Comparison of ENCODE assay signal across 16 mouse cellular contexts in genomic region chr15:103368179-103368940, GRCm38 (mm10). TPM values are rescaled to one million over a fixed set of nuclear protein-coding genes. Genes with fewer than 3 reads are reported as not detected.
DNase-seq lines count a peak whose midpoint lies in the region; ATAC-seq and TF ChIP-seq lines count a peak whose summit lies in the region.
"Had no signal": no experiment of that assay in that cellular context is flagged by ENCODE, and none has a peak within 500 bp of the region (broad histone marks: within the 10 kb centered on the region; RNA-seq: fewer than 3 reads in every experiment).

No protein-coding gene starts in this region.

- ATAC-seq in heart, postnatal 0 days (ENCODE audit: insufficient read depth, low read depth) = no peak
- no peak for ATAC-seq in stomach, embryonic 15.5 days (ENCODE audit: insufficient read depth, low FRiP score, low read depth)

- no peak for TF ChIP-seq CTCF in left cerebral cortex, adult 2 months (IDR thresholded peaks at IDR 0.05)
- no peak for TF ChIP-seq CTCF in heart, postnatal 0 days (IDR thresholded peaks at IDR 0.05; ENCODE audit: low read depth)

- H3K27me3 ChIP-seq in heart, postnatal 0 days (ENCODE audit: control insufficient read depth, insufficient read depth, low read length) = no peaks in the 10 kb centered on the region
- no peaks in the 10 kb centered on the region for H3K27me3 ChIP-seq in stomach, embryonic 15.5 days (replicated peaks)
- H3K27me3 ChIP-seq: embryonic facial prominence, embryonic 13.5 days had no signal

- no peaks in the 10 kb centered on the region for H3K9me3 ChIP-seq in heart, postnatal 0 days (replicated peaks; ENCODE audit: control insufficient read depth, low read length)
- H3K9me3 ChIP-seq in stomach, embryonic 15.5 days = no peaks in the 10 kb centered on the region
- H3K9me3 ChIP-seq: embryonic facial prominence, embryonic 13.5 days; hindbrain, embryonic 15.5 days; midbrain, embryonic 10.5 days; neural tube, embryonic 12.5 days had no signal

- DNase-seq in heart, adult 11 months = peak; percentile 98
- DNase-seq in heart, postnatal 4 days = no peak
- DNase-seq in left cerebral cortex, adult 2 months (ENCODE audit: extremely low spot score in 1 of 2, low spot score in 2 of 2) = no peak
- no peak for DNase-seq in left cerebral cortex, adult 18-20 months (ENCODE audit: low spot score in 2 of 2)
- DNase-seq in heart, postnatal 0 days (ENCODE audit: low spot score) = peak; percentile 15
- no peak for DNase-seq in testis, postnatal 14 days (ENCODE audit: low spot score)
- DNase-seq in kidney, adult 9 months = no peak
- DNase-seq: cerebellum, adult 9-10 months; kidney, postnatal 4 days; lung, adult 18-20 months; thymus, adult 18-20 months had no signal

- WGBS in heart, postnatal 0 days = 75% methylated on average over 4 of the region's 4 CpGs
- WGBS in stomach, embryonic 15.5 days = 69% methylated on average over 4 of the region's 4 CpGs

- peak overlapping the region; percentile 21; the same call in 1 of the 2 replicates for H3K27ac ChIP-seq in left cerebral cortex, adult 2 months
- peak overlapping the region; percentile 95; the same call in 1 of the 2 replicates for H3K27ac ChIP-seq in heart, postnatal 0 days (ENCODE audit: low read depth)
- H3K27ac ChIP-seq in stomach, embryonic 15.5 days = 0 out of 2 replicates have a peak overlapping the region, but pooled peaks have one; percentile 93
- H3K27ac ChIP-seq: embryonic facial prominence, embryonic 13.5 days; hindbrain, embryonic 15.5 days; midbrain, embryonic 10.5 days; neural tube, embryonic 12.5 days had no signal

- H3K4me1 ChIP-seq in heart, postnatal 0 days (ENCODE audit: control insufficient read depth, insufficient read depth) = peaks cover 35% of the 10 kb centered on the region
- H3K4me1 ChIP-seq in stomach, embryonic 15.5 days = peaks cover 28% of the 10 kb centered on the region

- H3K4me3 ChIP-seq in left cerebral cortex, adult 2 months = no peak overlapping the region
- no peak overlapping the region for H3K4me3 ChIP-seq in heart, postnatal 0 days (ENCODE audit: low read depth, low read length)
- H3K4me3 ChIP-seq in stomach, embryonic 15.5 days (replicated peaks) = no peak overlapping the region
- H3K4me3 ChIP-seq: embryonic facial prominence, embryonic 13.5 days; hindbrain, embryonic 15.5 days; neural tube, embryonic 12.5 days had no signal

- intact Hi-C loops in left cerebral cortex, adult 2 months (cut with DNase I) = no loop called here

- no peaks in the 10 kb centered on the region for H3K36me3 ChIP-seq in heart, postnatal 0 days (replicated peaks; ENCODE audit: control insufficient read depth, insufficient read depth, low read length)
- H3K36me3 ChIP-seq in stomach, embryonic 15.5 days = no peaks in the 10 kb centered on the region
- H3K36me3 ChIP-seq: embryonic facial prominence, embryonic 13.5 days; hindbrain, embryonic 15.5 days; midbrain, embryonic 10.5 days; neural tube, embryonic 12.5 days had no signal

- no peak for TF ChIP-seq EP300 in heart, postnatal 0 days (IDR thresholded peaks at IDR 0.05; ENCODE audit: low read depth)

- no peak overlapping the region for H3K9ac ChIP-seq in heart, postnatal 0 days (replicated peaks; ENCODE audit: low read depth, low read length)
- H3K9ac ChIP-seq in stomach, embryonic 15.5 days = no peak overlapping the region
- H3K9ac ChIP-seq: embryonic facial prominence, embryonic 13.5 days; hindbrain, embryonic 15.5 days; neural tube, embryonic 12.5 days had no signal

- H3K4me2 ChIP-seq in heart, postnatal 0 days (ENCODE audit: low read depth, low read length) = no peak overlapping the region
- H3K4me2 ChIP-seq in stomach, embryonic 15.5 days = no peak overlapping the region
- H3K4me2 ChIP-seq: embryonic facial prominence, embryonic 13.5 days; hindbrain, embryonic 15.5 days; neural tube, embryonic 12.5 days had no signal

RNA-seq across cellular contexts. Expression of gene Itga5, which starts 1.8 kb away (rescaled TPM):
- total RNA-seq in heart, postnatal 4 days (2021) = 100 to 1,000 TPM; 120 to 121 TPM
- total RNA-seq in left cerebral cortex, adult 2 months (2021) = 1 to 10 TPM; 2.6 to 3.0 TPM
- total RNA-seq in left cerebral cortex, adult 18-20 months (2021) = 1 to 10 TPM; 2.6 to 3.9 TPM
- total RNA-seq in heart, postnatal 0 days (2014; rRNA removed; ENCODE audit: low replicate concordance) = 83.3 and 85.4 TPM in 2 replicates
- 44.3 and 47.5 TPM in 2 replicates for polyA plus RNA-seq in heart, postnatal 0 days (2015; fragmentation: Nextera tagmentation; extraction: Ambion mirVana)
- 48.3 and 53.4 TPM in 2 replicates for polyA plus RNA-seq in stomach, embryonic 15.5 days (2015; fragmentation: Nextera tagmentation; extraction: Ambion mirVana)

RNA-seq across cellular contexts. Expression of gene Zfp385a, which starts 28.5 kb away (rescaled TPM):
- total RNA-seq in heart, postnatal 4 days (2021) = 10 to 100 TPM; 21.9 to 22.0 TPM
- total RNA-seq in left cerebral cortex, adult 2 months (2021) = 10 to 100 TPM; 66.1 to 77.5 TPM
- total RNA-seq in left cerebral cortex, adult 18-20 months (2021) = 10 to 100 TPM; 72.0 to 79.3 TPM
- 5.4 and 7.9 TPM in 2 replicates for total RNA-seq in heart, postnatal 0 days (2014; rRNA removed; ENCODE audit: low replicate concordance)
- 4.5 and 5.5 TPM in 2 replicates for polyA plus RNA-seq in heart, postnatal 0 days (2015; fragmentation: Nextera tagmentation; extraction: Ambion mirVana)
- 8.2 and 9.3 TPM in 2 replicates for polyA plus RNA-seq in stomach, embryonic 15.5 days (2015; fragmentation: Nextera tagmentation; extraction: Ambion mirVana)

RNA-seq across cellular contexts. Expression of gene Gpr84, which starts 57.9 kb away (rescaled TPM):
- total RNA-seq in heart, postnatal 4 days (2021) = not detected
- under 1 TPM; 0.40 to 0.66 TPM for total RNA-seq in left cerebral cortex, adult 2 months (2021)
- 1 to 10 TPM in 1 of 2 experiments, under 1 TPM in 1; 0.42 to 1.0 TPM for total RNA-seq in left cerebral cortex, adult 18-20 months (2021)
- not detected in 2 replicates for total RNA-seq in heart, postnatal 0 days (2014; rRNA removed; ENCODE audit: low replicate concordance)
- 0.10 TPM in 1 of 2 replicates, not detected in the other for polyA plus RNA-seq in heart, postnatal 0 days (2015; fragmentation: Nextera tagmentation; extraction: Ambion mirVana)
- 0.46 and 0.53 TPM in 2 replicates for polyA plus RNA-seq in stomach, embryonic 15.5 days (2015; fragmentation: Nextera tagmentation; extraction: Ambion mirVana)

Comparison
In these comparisons a context has a peak if more than half of its experiments do, and no peak if none do; other contexts are left out.
1. DNase-seq: peak in heart, adult 11 months (single experiment) and heart, postnatal 0 days (single experiment); none in heart, postnatal 4 days (single experiment), left cerebral cortex, adult 2 months (0 of 2), left cerebral cortex, adult 18-20 months (0 of 2), testis, postnatal 14 days (single experiment) and kidney, adult 9 months (single experiment).
2. H3K27ac ChIP-seq: peak in every context shown above with its lines; median percentile 95 in heart, postnatal 0 days; 93 in stomach, embryonic 15.5 days; 21 in left cerebral cortex, adult 2 months.
3. RNA of gene Itga5, which starts 1.8 kb away (total RNA-seq): 120 to 121 TPM in heart, postnatal 4 days and 83.3 to 85.4 TPM in heart, postnatal 0 days; 2.6 to 3.9 TPM in left cerebral cortex, adult 18-20 months and 2.6 to 3.0 TPM in left cerebral cortex, adult 2 months; every median in the first group is over 10 times any median in the second.